Mouse (Mus musculus) T-helper 1 cell (primary cell): ENCODE data around the gene Kbtbd3.

ENCODE experiments used
- in situ Hi-C: fragments of 300-600 bp; cut with MboI, MseI; formaldehyde crosslinking; loops from one replicate; pipeline ENCODE4 v1.15.1; 2025; ENCODE audit warnings: high pct_unique_total_duplicates

The Kbtbd3 gene

GRCm38 (mm10) chr9:4309351-4310085 is at the start of gene Kbtbd3, which contains the start of gene Aasdhppt:
TSS of gene Kbtbd3 (plus strand) at chr9:4309833.
TSS of gene Aasdhppt (minus strand) at chr9:4309471.
- in situ Hi-C loops = loop anchor here (5.0 to 10.0 kb wide), 3 partner anchors 68 to 975 kb away; partner anchors contain the start of genes Alkbh8 and Msantd4

- in situ Hi-C loops = no loop called here
Observed at GRCm38 (mm10) chr9:4259841-4260745, 49.5 kb upstream of the Kbtbd3 start.

- in situ Hi-C loops = no loop called here
Observed at GRCm38 (mm10) chr9:4260746-4261090, 48.9 kb upstream of the Kbtbd3 start.

GRCm38 (mm10) chr9:4266881-4267280 is 42.8 kb upstream of the Kbtbd3 start:
- in situ Hi-C loops = no loop called here

- in situ Hi-C loops = no loop called here
Observed at GRCm38 (mm10) chr9:4283850-4284249, 25.8 kb upstream of the Kbtbd3 start.

GRCm38 (mm10) chr9:4300466-4300865 is 9.2 kb upstream of the Kbtbd3 start:
- in situ Hi-C loops = loop anchor here (10.0 kb wide), 1 partner anchor 966 kb away; the partner anchor contains the start of gene Alkbh8

GRCm38 (mm10) chr9:4304867-4305266 is 4.8 kb upstream of the Kbtbd3 start:
- in situ Hi-C loops = loop anchor here (5.0 to 10.0 kb wide), 3 partner anchors 72 to 970 kb away; partner anchors contain the start of genes Alkbh8 and Msantd4

GRCm38 (mm10) chr9:4308628-4309350 is 844 bp upstream of the Kbtbd3 start:
- in situ Hi-C loops = loop anchor here (5.0 to 10.0 kb wide), 3 partner anchors 69 to 974 kb away; partner anchors contain the start of genes Alkbh8 and Msantd4

- in situ Hi-C loops = no loop called here
Observed at GRCm38 (mm10) chr9:4310706-4311105, 1.1 kb downstream of the Kbtbd3 start.

GRCm38 (mm10) chr9:4311162-4311561 is 1.5 kb downstream of the Kbtbd3 start:
- in situ Hi-C loops = no loop called here

GRCm38 (mm10) chr9:4313946-4314345 is 4.3 kb downstream of the Kbtbd3 start:
- in situ Hi-C loops = no loop called here

GRCm38 (mm10) chr9:4315746-4316145 is 6.1 kb downstream of the Kbtbd3 start:
- in situ Hi-C loops = no loop called here

- in situ Hi-C loops = no loop called here
Observed at GRCm38 (mm10) chr9:4318939-4319721, 9.5 kb downstream of the Kbtbd3 start.

GRCm38 (mm10) chr9:4353163-4353562 is 43.5 kb downstream of the Kbtbd3 start:
- in situ Hi-C loops = no loop called here

GRCm38 (mm10) chr9:4375828-4376639 is 66.4 kb downstream of the Kbtbd3 start, which contains the start of gene Msantd4:
TSS of gene Msantd4 (plus strand) at chr9:4376562.
- in situ Hi-C loops = loop anchor here (5.0 kb wide), 1 partner anchor 69 kb away; the partner anchor contains the start of genes Aasdhppt and Kbtbd3

GRCm38 (mm10) chr9:4376640-4377120 is 67.0 kb downstream of the Kbtbd3 start:
- in situ Hi-C loops = loop anchor here (5.0 kb wide), 1 partner anchor 69 kb away; the partner anchor contains the start of genes Aasdhppt and Kbtbd3
